ENCODE assay signal across 8 mouse cellular contexts in genomic region chr6:37354449-37355179, GRCm38 (mm10). TPM values are rescaled to one million over a fixed set of nuclear protein-coding genes. Genes with fewer than 3 reads are reported as not detected.
A peak's percentile ranks its signal among the peaks of the same experiment; 100 is the strongest.
DNase-seq lines count a peak whose midpoint lies in the region; ATAC-seq lines count a peak whose summit lies in the region.

No protein-coding gene starts in this region.

- 0 out of 2 replicates have a peak, but pooled peaks cover 4% of the 10 kb centered on the region for H3K4me1 ChIP-seq in hindbrain, embryonic 15.5 days (replicated peaks)

- DNase-seq in T-cell, adult 2 months (ENCODE audit: low spot score) = peak; percentile 43
- peak; percentile 88 to 91 for DNase-seq in cerebellum, postnatal 10 days
- DNase-seq in frontal cortex, postnatal 14 days (ENCODE audit: low spot score in 2 of 2) = peak; percentile 40 to 64
- DNase-seq in left cerebral cortex, adult 18-20 months (ENCODE audit: low spot score in 2 of 2) = peak; percentile 68 to 74
- peak; percentile 77 for DNase-seq in lung, postnatal 4 days
- DNase-seq in right cerebral cortex, adult 18-20 months = peak; percentile 61
- peak; percentile 56 to 76 for DNase-seq in urinary bladder, postnatal 4 days (ENCODE audit: low spot score in 2 of 2)

- no peaks in the 10 kb centered on the region for H3K36me3 ChIP-seq in hindbrain, embryonic 15.5 days

- H3K27me3 ChIP-seq in hindbrain, embryonic 15.5 days = no peaks in the 10 kb centered on the region

- no peak overlapping the region for H3K4me2 ChIP-seq in hindbrain, embryonic 15.5 days

- H3K27ac ChIP-seq in hindbrain, embryonic 15.5 days (replicated peaks) = no peak overlapping the region

- 39% methylated on average over 17 of the region's 17 CpGs for WGBS in hindbrain, embryonic 15.5 days

- H3K9me3 ChIP-seq in hindbrain, embryonic 15.5 days = no peaks in the 10 kb centered on the region

- H3K4me3 ChIP-seq in hindbrain, embryonic 15.5 days = no peak overlapping the region

- ATAC-seq in hindbrain, embryonic 15.5 days (ENCODE audit: low FRiP score, low read depth) = peak; percentile 70

- H3K9ac ChIP-seq in hindbrain, embryonic 15.5 days = no peak overlapping the region

RNA-seq across cellular contexts. Expression of gene Dgki, which starts 54.6 kb away (rescaled TPM):
- polyA plus RNA-seq in hindbrain, embryonic 15.5 days (2015; fragmentation: Nextera tagmentation; extraction: Ambion mirVana) = 6.7 and 7.0 TPM in 2 replicates
- total RNA-seq in left cerebral cortex, adult 18-20 months (2021) = 10 to 100 TPM; 84.9 to 85.1 TPM
